Mouse (Mus musculus): ENCODE results near the gene Efna1.

- TF ChIP-seq CTCF (conservative IDR thresholded peaks at IDR 0.05; ENCODE audit: insufficient read depth, insufficient read length, low read depth, low read length) (peak; percentile 95), POLR2A (IDR thresholded peaks at IDR 0.05; ENCODE audit: low read depth, low read length) (no peak)
These were observed 52.8 kb downstream of the Efna1 start for GRCm38 (mm10) chr3:89228180-89228549.
